Mouse (Mus musculus) CD4-positive naive resting alpha-beta T cell, adult 76 days (primary cell): ENCODE results near the gene C4bp. TPM values are rescaled to one million over a fixed set of nuclear protein-coding genes. Genes with fewer than 3 reads are reported as not detected.

Experiments used
- total RNA-seq: library from RNA; stranded (reverse); gene quantifications from one replicate; pipeline ENCODE4 v1.2.4, GENCODE M21; 2023

The C4bp gene
- not detected for total RNA-seq

GRCm38 (mm10) chr1:130661454-130661853 lies at the start of gene C4bp:
Gene C4bp, minus strand, starts transcription at chr1:130661632.

GRCm38 (mm10) chr1:130629521-130629920 lies 31.9 kb downstream of the C4bp start, which contains the start of gene Zp3r:
Gene Zp3r, minus strand, starts transcription at chr1:130629621.

Other genes starting within 250 kb of the C4bp start
- 3.2 TPM for gene Cd55b, start 238.6 kb downstream of the C4bp start, total RNA-seq
- 259 TPM for gene Cd55, start 198.9 kb downstream of the C4bp start, total RNA-seq
- gene Zp3r, start 32.0 kb downstream of the C4bp start, total RNA-seq: not detected
- not detected for gene Gm29427, start 54.2 kb upstream of the C4bp start, total RNA-seq
- gene Yod1, start 55.7 kb upstream of the C4bp start, total RNA-seq: 12.6 TPM
- 16.1 TPM for gene Pfkfb2, start 67.6 kb upstream of the C4bp start, total RNA-seq
- gene AA986860, start 70.3 kb upstream of the C4bp start, total RNA-seq: 0.62 TPM
- not detected for gene Fcamr, start 139.3 kb upstream of the C4bp start, total RNA-seq
- gene Pigr, start 165.1 kb upstream of the C4bp start, total RNA-seq: 0.15 TPM
- gene Fcmr, start 204.0 kb upstream of the C4bp start, total RNA-seq: 57.6 TPM
- not detected for gene Il24, start 225.8 kb upstream of the C4bp start, total RNA-seq
- gene Il20, start 249.8 kb upstream of the C4bp start, total RNA-seq: not detected